9 mouse cellular contexts compared by ENCODE assay signal in genomic region chr6:121087586-121088245, GRCm38 (mm10). TPM values are rescaled to one million over a fixed set of nuclear protein-coding genes. Genes with fewer than 3 reads are reported as not detected.
DNase-seq lines count a peak whose midpoint lies in the region; ATAC-seq and TF ChIP-seq lines count a peak whose summit lies in the region.
"Had no signal": no experiment of that assay in that cellular context is flagged by ENCODE, and none has a peak within 500 bp of the region (broad histone marks: within the 10 kb centered on the region; RNA-seq: fewer than 3 reads in every experiment).

No protein-coding gene starts in this region.

- no peaks in the 10 kb centered on the region for H3K27me3 ChIP-seq in stomach, embryonic 16.5 days (ENCODE audit: control insufficient read depth, insufficient read depth, low read length)
- no peaks in the 10 kb centered on the region for H3K27me3 ChIP-seq in midbrain, postnatal 0 days (ENCODE audit: insufficient read depth, low read length)

- intact Hi-C loops in left cerebral cortex, adult 2 months (cut with DNase I) = no loop called here

- 0 out of 2 replicates have a peak overlapping the region, but pooled peaks have one; percentile 32 for H3K27ac ChIP-seq in left cerebral cortex, adult 2 months
- peak overlapping the region; percentile 6 for H3K27ac ChIP-seq in stomach, embryonic 16.5 days (ENCODE audit: low read length)
- no peak overlapping the region for H3K27ac ChIP-seq in layer of hippocampus, adult 2 months
- H3K27ac ChIP-seq in midbrain, postnatal 0 days (ENCODE audit: low read depth, low read length) = no peak overlapping the region

- H3K9me3 ChIP-seq in stomach, embryonic 16.5 days (replicated peaks; ENCODE audit: control insufficient read depth, low read length) = no peaks in the 10 kb centered on the region
- no peaks in the 10 kb centered on the region for H3K9me3 ChIP-seq in midbrain, postnatal 0 days (ENCODE audit: low read length)
- H3K9me3 ChIP-seq: G1E had no signal

- 63% methylated on average over 22 of the region's 22 CpGs for WGBS in stomach, embryonic 16.5 days
- WGBS in midbrain, postnatal 0 days = 78% methylated on average over 22 of the region's 22 CpGs

- peaks cover 18% of the 10 kb centered on the region for H3K4me1 ChIP-seq in stomach, embryonic 16.5 days (ENCODE audit: control insufficient read depth, insufficient read depth, low read length)
- H3K4me1 ChIP-seq in midbrain, postnatal 0 days (ENCODE audit: insufficient read depth, low read length) = 0 out of 2 replicates have a peak, but pooled peaks cover 7% of the 10 kb centered on the region

- no peak for TF ChIP-seq CTCF in left cerebral cortex, adult 2 months (IDR thresholded peaks at IDR 0.05)
- no peak for TF ChIP-seq CTCF in layer of hippocampus, adult 2 months (conservative IDR thresholded peaks at IDR 0.05)
- TF ChIP-seq CTCF in midbrain, postnatal 0 days (IDR thresholded peaks at IDR 0.05) = no peak

- no peak for DNase-seq in left cerebral cortex, adult 2 months (ENCODE audit: extremely low spot score in 1 of 2, low spot score in 2 of 2)
- DNase-seq in left cerebral cortex, adult 11 months (ENCODE audit: low spot score) = no peak
- peak; percentile 75 to 77 for DNase-seq in cerebellum, adult 18-20 months
- DNase-seq in heart, adult 9 months (ENCODE audit: low spot score in 2 of 2) = peak; percentile 63 to 65
- DNase-seq in kidney, postnatal 25 days = peak; percentile 83 to 95
- DNase-seq in layer of hippocampus, adult 2 months (ENCODE audit: low spot score in 2 of 2) = no peak
- no peak for DNase-seq in midbrain, postnatal 0 days (ENCODE audit: low spot score)

- H3K4me3 ChIP-seq in left cerebral cortex, adult 2 months = no peak overlapping the region
- H3K4me3 ChIP-seq in stomach, embryonic 16.5 days (replicated peaks; ENCODE audit: low read length) = no peak overlapping the region
- H3K4me3 ChIP-seq in layer of hippocampus, adult 2 months = no peak overlapping the region
- H3K4me3 ChIP-seq in midbrain, postnatal 0 days (ENCODE audit: low read depth, low read length) = no peak overlapping the region

- H3K9ac ChIP-seq in stomach, embryonic 16.5 days (ENCODE audit: low read length) = no peak overlapping the region
- H3K9ac ChIP-seq in midbrain, postnatal 0 days (replicated peaks; ENCODE audit: low read length, poor library complexity, severe bottlenecking) = no peak overlapping the region

- H3K4me2 ChIP-seq in stomach, embryonic 16.5 days (ENCODE audit: low read depth, low read length) = no peak overlapping the region
- H3K4me2 ChIP-seq in midbrain, postnatal 0 days (ENCODE audit: low read depth, low read length, poor library complexity, severe bottlenecking) = no peak overlapping the region

- H3K36me3 ChIP-seq in stomach, embryonic 16.5 days (ENCODE audit: control insufficient read depth, insufficient read depth, low read length) = no peaks in the 10 kb centered on the region
- 0 out of 2 replicates have a peak, but pooled peaks cover 3% of the 10 kb centered on the region for H3K36me3 ChIP-seq in midbrain, postnatal 0 days (ENCODE audit: insufficient read depth, low read length)

- ATAC-seq in stomach, embryonic 16.5 days (ENCODE audit: insufficient read depth, low FRiP score) = peak; percentile 80; the same call in 1 of the 2 replicates
- ATAC-seq in midbrain, postnatal 0 days (ENCODE audit: low FRiP score) = no peak

RNA-seq across cellular contexts. Expression of gene Mical3, which starts 43.1 kb away (rescaled TPM):
- 100 to 1,000 TPM; 127 to 141 TPM for total RNA-seq in left cerebral cortex, adult 2 months (2021)
- polyA plus RNA-seq in stomach, embryonic 16.5 days (2015; fragmentation: Nextera tagmentation; extraction: Ambion mirVana) = 8.9 and 11.5 TPM in 2 replicates
- total RNA-seq in layer of hippocampus, adult 2 months (2021) = 10 to 100 TPM; 89.5 to 94.6 TPM
- total RNA-seq in midbrain, postnatal 0 days (2014; rRNA removed) = 76.4 and 83.4 TPM in 2 replicates
- polyA plus RNA-seq in midbrain, postnatal 0 days (2015; fragmentation: Nextera tagmentation; extraction: Ambion mirVana) = 19.0 and 25.0 TPM in 2 replicates

Comparison
In these comparisons a context has a peak if more than half of its experiments do, and no peak if none do; other contexts are left out.
1. DNase-seq: peak in cerebellum, adult 18-20 months (2 of 2), heart, adult 9 months (2 of 2) and kidney, postnatal 25 days (2 of 2); none in left cerebral cortex, adult 2 months (0 of 2), left cerebral cortex, adult 11 months (single experiment), layer of hippocampus, adult 2 months (0 of 2) and midbrain, postnatal 0 days (single experiment).
2. H3K27ac ChIP-seq: peak in left cerebral cortex, adult 2 months (single experiment) and stomach, embryonic 16.5 days (single experiment); none in layer of hippocampus, adult 2 months (single experiment) and midbrain, postnatal 0 days (single experiment).